Mouse (Mus musculus): ENCODE data around the gene Olfr1191-ps1.
"Not testable (repeated sequence)": the region's sequence is repeated elsewhere in the genome, so short reads cannot be mapped to it uniquely, and the experiment has no call there.

Gene Olfr1191-ps1

GRCm38 (mm10) chr2:88640242-88640641, at the start of gene Olfr1191-ps1:
Gene Olfr1191-ps1, plus strand, starts transcription at chr2:88640542.
- DNase-seq (ENCODE audit: extremely low spot score, low read depth, low spot score) = not testable (repeated sequence)

- no peak for DNase-seq (ENCODE audit: extremely low spot score, low read depth, low spot score)
Observed at GRCm38 (mm10) chr2:88648209-88648608, 7.9 kb downstream of the Olfr1191-ps1 start, which contains the start of gene Olfr1192-ps1. Gene Olfr1192-ps1, plus strand, starts transcription at chr2:88648509.

GRCm38 (mm10) chr2:88675328-88675727, 35.0 kb downstream of the Olfr1191-ps1 start, which contains the start of gene Olfr1193:
Gene Olfr1193, plus strand, starts transcription at chr2:88675628.
- DNase-seq (ENCODE audit: extremely low spot score, low read depth, low spot score) = not testable (repeated sequence)

GRCm38 (mm10) chr2:88689087-88689486, 48.7 kb downstream of the Olfr1191-ps1 start, which contains the start of gene Olfr1195:
Gene Olfr1195, minus strand, starts transcription at chr2:88689187.
- DNase-seq (ENCODE audit: extremely low spot score, low read depth, low spot score) = no peak

Data from hindlimb bud, embryonic 11.5 days (tissue).